Mouse (Mus musculus): ENCODE data around the gene Natd1. TPM values are rescaled to one million over a fixed set of nuclear protein-coding genes. Genes with fewer than 3 reads are reported as not detected.

The Natd1 gene
- polyA plus RNA-seq, 1 experiment from 2014 or later, result 25.5 TPM

GRCm38 (mm10) chr11:60941370-60941769 lies 26.8 kb upstream of the Natd1 start:
- 56% methylated on average over 9 of the region's 9 CpGs for WGBS
- H3K9me3 ChIP-seq, result no peaks in the 10 kb centered on the region
- peak overlapping the region; percentile 81 for H3K27ac ChIP-seq
- 0 out of 2 replicates have a peak overlapping the region, but pooled peaks have one; percentile 20 for H3K4me3 ChIP-seq
- H3K4me1 ChIP-seq, result peaks cover 59% of the 10 kb centered on the region
- DNase-seq (ENCODE audit: low spot score), result peak; percentile 89
- peaks cover 43% of the 10 kb centered on the region for H3K36me3 ChIP-seq
- H3K27me3 ChIP-seq (ENCODE audit: insufficient read depth, poor library complexity, severe bottlenecking), result no peaks in the 10 kb centered on the region

- 91% methylated on average over 5 of the region's 5 CpGs for WGBS
- Histone ChIP-seq H3K27me3 (ENCODE audit: insufficient read depth, poor library complexity, severe bottlenecking) (no peaks in the 10 kb centered on the region), H3K27ac (peak overlapping the region; percentile 17; the same call in 1 of the 2 replicates), H3K4me1 (peaks cover 68% of the 10 kb centered on the region), H3K9me3 (no peaks in the 10 kb centered on the region), H3K4me3 (no peak overlapping the region), H3K36me3 (peaks cover 38% of the 10 kb centered on the region)
- DNase-seq (ENCODE audit: low spot score), result no peak
Observed at GRCm38 (mm10) chr11:60940501-60940900, 26.0 kb upstream of the Natd1 start.

GRCm38 (mm10) chr11:60939487-60939886 lies 24.9 kb upstream of the Natd1 start:
- 75% methylated on average over 3 of the region's 3 CpGs for WGBS
- H3K27ac ChIP-seq, result peak overlapping the region; percentile 63; the same call in 1 of the 2 replicates
- H3K27me3 ChIP-seq (ENCODE audit: insufficient read depth, poor library complexity, severe bottlenecking), result no peaks in the 10 kb centered on the region
- no peaks in the 10 kb centered on the region for H3K9me3 ChIP-seq
- H3K4me1 ChIP-seq, result peaks cover 76% of the 10 kb centered on the region
- no peak for DNase-seq (ENCODE audit: low spot score)
- H3K36me3 ChIP-seq, result peaks cover 29% of the 10 kb centered on the region
- no peak overlapping the region for H3K4me3 ChIP-seq

GRCm38 (mm10) chr11:60937611-60938010 lies 23.1 kb upstream of the Natd1 start:
- Histone ChIP-seq H3K4me1 (peaks cover 90% of the 10 kb centered on the region), H3K27me3 (ENCODE audit: insufficient read depth, poor library complexity, severe bottlenecking) (no peaks in the 10 kb centered on the region), H3K27ac (no peak overlapping the region), H3K9me3 (no peaks in the 10 kb centered on the region), H3K4me3 (no peak overlapping the region), H3K36me3 (peaks cover 12% of the 10 kb centered on the region)
- WGBS, result 81% methylated on average over 3 of the region's 3 CpGs
- no peak for DNase-seq (ENCODE audit: low spot score)

- DNase-seq (ENCODE audit: low spot score), result no peak
- 0 out of 2 replicates have a peak, but pooled peaks cover 6% of the 10 kb centered on the region for H3K36me3 ChIP-seq
- H3K27ac ChIP-seq, result peak overlapping the region; percentile 71; the same call in 1 of the 2 replicates
- H3K4me1 ChIP-seq, result peaks cover 79% of the 10 kb centered on the region
- WGBS, result 69% methylated on average over 4 of the region's 4 CpGs
- H3K4me3 ChIP-seq, result no peak overlapping the region
- H3K27me3 ChIP-seq (ENCODE audit: insufficient read depth, poor library complexity, severe bottlenecking), result no peaks in the 10 kb centered on the region
- H3K9me3 ChIP-seq, result no peaks in the 10 kb centered on the region
Observed at GRCm38 (mm10) chr11:60935975-60936373, 21.4 kb upstream of the Natd1 start.

- Histone ChIP-seq H3K4me3 (no peak overlapping the region), H3K9me3 (no peaks in the 10 kb centered on the region), H3K27ac (peak overlapping the region; percentile 71; the same call in 1 of the 2 replicates), H3K27me3 (ENCODE audit: insufficient read depth, poor library complexity, severe bottlenecking) (no peaks in the 10 kb centered on the region; the same call in 1 of the 2 replicates), H3K4me1 (peaks cover 79% of the 10 kb centered on the region), H3K36me3 (0 out of 2 replicates have a peak, but pooled peaks cover 6% of the 10 kb centered on the region)
- DNase-seq (ENCODE audit: low spot score), result peak; percentile 90
- 66% methylated on average over 7 of the region's 7 CpGs for WGBS
Observed at GRCm38 (mm10) chr11:60935326-60935974, 20.9 kb upstream of the Natd1 start.

- DNase-seq (ENCODE audit: low spot score), result no peak
- H3K4me3 ChIP-seq, result no peak overlapping the region
- no peaks in the 10 kb centered on the region for H3K9me3 ChIP-seq
- H3K27ac ChIP-seq, result peak overlapping the region; percentile 71; the same call in 1 of the 2 replicates
- 0 out of 2 replicates have a peak, but pooled peaks cover 6% of the 10 kb centered on the region for H3K36me3 ChIP-seq
- H3K27me3 ChIP-seq (ENCODE audit: insufficient read depth, poor library complexity, severe bottlenecking), result peaks cover under 1% of the 10 kb centered on the region; the same call in 1 of the 2 replicates
- peaks cover 77% of the 10 kb centered on the region for H3K4me1 ChIP-seq
- WGBS, result 69% methylated on average over 2 of the region's 2 CpGs
Observed at GRCm38 (mm10) chr11:60934795-60935194, 20.2 kb upstream of the Natd1 start.

GRCm38 (mm10) chr11:60933178-60933930 lies 18.8 kb upstream of the Natd1 start:
- 0 out of 2 replicates have a peak, but pooled peaks cover 6% of the 10 kb centered on the region for H3K36me3 ChIP-seq
- DNase-seq (ENCODE audit: low spot score), result no peak
- no peaks in the 10 kb centered on the region for H3K9me3 ChIP-seq
- peaks cover 62% of the 10 kb centered on the region for H3K4me1 ChIP-seq
- peak overlapping the region; percentile 76 for H3K4me3 ChIP-seq
- 69% methylated on average over 10 of the region's 10 CpGs for WGBS
- peaks cover 5% of the 10 kb centered on the region; the same call in 1 of the 2 replicates for H3K27me3 ChIP-seq (ENCODE audit: insufficient read depth, poor library complexity, severe bottlenecking)
- H3K27ac ChIP-seq, result no peak overlapping the region

GRCm38 (mm10) chr11:60932503-60933020 lies 18.0 kb upstream of the Natd1 start:
- peaks cover 5% of the 10 kb centered on the region; the same call in 1 of the 2 replicates for H3K27me3 ChIP-seq (ENCODE audit: insufficient read depth, poor library complexity, severe bottlenecking)
- H3K4me3 ChIP-seq, result peak overlapping the region; percentile 76
- no peak for DNase-seq (ENCODE audit: low spot score)
- WGBS, result 6% methylated on average over 7 of the region's 7 CpGs
- H3K36me3 ChIP-seq, result 0 out of 2 replicates have a peak, but pooled peaks cover 6% of the 10 kb centered on the region
- peak overlapping the region; percentile 89 for H3K27ac ChIP-seq
- no peaks in the 10 kb centered on the region for H3K9me3 ChIP-seq
- H3K4me1 ChIP-seq, result peaks cover 59% of the 10 kb centered on the region

GRCm38 (mm10) chr11:60931869-60932481 lies 17.4 kb upstream of the Natd1 start, which contains the start of gene Map2k3:
Gene Map2k3, plus strand, starts transcription at chr11:60932033.
- Histone ChIP-seq H3K9me3 (no peaks in the 10 kb centered on the region), H3K27me3 (ENCODE audit: insufficient read depth, poor library complexity, severe bottlenecking) (peaks cover 5% of the 10 kb centered on the region; the same call in 1 of the 2 replicates), H3K27ac (peak within 1 kb of the TSS; percentile 89), H3K36me3 (0 out of 2 replicates have a peak, but pooled peaks cover 6% of the 10 kb centered on the region), H3K4me3 (peak within 1 kb of the TSS; percentile 76), H3K4me1 (peaks cover 63% of the 10 kb centered on the region)
- WGBS, result under 1% methylated on average over 59 of the region's 59 CpGs
- DNase-seq (ENCODE audit: low spot score), result peak; percentile 98

GRCm38 (mm10) chr11:60931282-60931868 lies 16.8 kb upstream of the Natd1 start:
- peak overlapping the region; percentile 89 for H3K27ac ChIP-seq
- H3K4me1 ChIP-seq, result peaks cover 62% of the 10 kb centered on the region
- H3K27me3 ChIP-seq (ENCODE audit: insufficient read depth, poor library complexity, severe bottlenecking), result peaks cover 5% of the 10 kb centered on the region; the same call in 1 of the 2 replicates

More at GRCm38 (mm10) chr11:60931282-60931868, 16.8 kb upstream of the Natd1 start:
- Histone ChIP-seq H3K36me3 (0 out of 2 replicates have a peak, but pooled peaks cover 6% of the 10 kb centered on the region), H3K4me3 (peak overlapping the region; percentile 76), H3K9me3 (no peaks in the 10 kb centered on the region)
- 2% methylated on average over 30 of the region's 30 CpGs for WGBS
- no peak for DNase-seq (ENCODE audit: low spot score)

Measured in heart, embryonic 10.5 days (tissue).